Mouse (Mus musculus) lung, embryonic 15.5 days (tissue): ENCODE results near the gene Olfr1308. TPM values are rescaled to one million over a fixed set of nuclear protein-coding genes. Genes with fewer than 3 reads are reported as not detected.

Source experiments
- ATAC-seq: fragments of 200-750 bp; cut with Nextera tagmentation; 2 replicates; pipeline ENCODE4 v1.8.0; 2017; ENCODE audit warnings: moderate number of reproducible peaks, borderline replicate concordance; ENCODE audit not compliant: low FRiP score, low TSS enrichment; ENCODE audit errors: extremely low read depth
- H3K27ac ChIP-seq: fragments of 300-500 bp; sonication (generic); 2 replicates; pipeline ENCODE4 v1.5.1; 2015; ENCODE audit warnings: moderate library complexity, mild to moderate bottlenecking, inconsistent platforms
- H3K27me3 ChIP-seq: fragments of 300-500 bp; sonication (generic); 2 replicates; pipeline ENCODE4 v1.6.1; 2015; ENCODE audit warnings: inconsistent platforms
- H3K36me3 ChIP-seq: fragments of 300-500 bp; sonication (generic); 2 replicates; pipeline ENCODE4 v1.6.1; 2015; ENCODE audit warnings: inconsistent platforms
- H3K4me1 ChIP-seq: fragments of 300-500 bp; sonication (generic); 2 replicates; pipeline ENCODE4 v1.6.1; 2015; ENCODE audit warnings: inconsistent platforms
- H3K4me2 ChIP-seq: fragments of 300-500 bp; sonication (generic); 2 replicates; pipeline ENCODE4 v1.6.1; 2015; ENCODE audit warnings: inconsistent platforms, mild to moderate bottlenecking, moderate library complexity
- H3K4me3 ChIP-seq: fragments of 300-500 bp; sonication (generic); 2 replicates; pipeline ENCODE4 v1.5.1; 2015; ENCODE audit warnings: mild to moderate bottlenecking, inconsistent platforms
- H3K9ac ChIP-seq: fragments of 300-500 bp; sonication (generic); 2 replicates; pipeline ENCODE4 v1.6.1; 2015; ENCODE audit warnings: inconsistent platforms
- H3K9me3 ChIP-seq: fragments of 300-500 bp; sonication (generic); 2 replicates; pipeline ENCODE4 v1.6.1; 2016; ENCODE audit warnings: inconsistent platforms
- WGBS: fragments of 180-500 bp; shearing (Covaris S2); methylation state at CpG from one replicate; pipeline ENCODE4 v1.1.7; 2015; 5-methylcytosine and 5-hydroxymethylcytosine counted together
- polyA plus RNA-seq: library from polyadenylated mRNA; unstranded; fragments of >200 nt; fragmentation: Nextera tagmentation; extraction: Ambion mirVana; gene quantifications from 2 replicates; pipeline ENCODE4 v1.2.1, GENCODE M21; 2015

The Olfr1308 gene
- not detected in 2 replicates for polyA plus RNA-seq

GRCm38 (mm10) chr2:111964844-111965243 lies at the start of gene Olfr1308:
TSS of gene Olfr1308 (minus strand) at chr2:111964944.
- no peak within 1 kb of the TSS for H3K27ac ChIP-seq
- no peaks in the 10 kb centered on the region for H3K27me3 ChIP-seq
- H3K9me3 ChIP-seq = no peaks in the 10 kb centered on the region
- H3K4me3 ChIP-seq = no peak within 1 kb of the TSS
- H3K4me1 ChIP-seq = no peaks in the 10 kb centered on the region
- no peak within 1 kb of the TSS for H3K4me2 ChIP-seq
- WGBS = 30% methylated on average over 1 of the region's 1 CpGs
- no peak within 1 kb of the TSS for H3K9ac ChIP-seq
- ATAC-seq = no peak
- H3K36me3 ChIP-seq = no peaks in the 10 kb centered on the region

GRCm38 (mm10) chr2:112012608-112013007 lies 47.9 kb upstream of the Olfr1308 start, which contains the start of gene Olfr1310:
TSS of gene Olfr1310 (minus strand) at chr2:112012708.
- Histone ChIP-seq H3K27me3 (no peaks in the 10 kb centered on the region), H3K4me2 (no peak within 1 kb of the TSS), H3K9ac (no peak within 1 kb of the TSS), H3K4me3 (no peak within 1 kb of the TSS), H3K27ac (no peak within 1 kb of the TSS), H3K4me1 (no peaks in the 10 kb centered on the region), H3K9me3 (no peaks in the 10 kb centered on the region), H3K36me3 (no peaks in the 10 kb centered on the region)
- ATAC-seq = no peak

GRCm38 (mm10) chr2:111990181-111990580 lies 25.4 kb upstream of the Olfr1308 start, which contains the start of gene Olfr1309:
TSS of gene Olfr1309 (minus strand) at chr2:111990281.
- WGBS = 49% methylated on average over 1 of the region's 1 CpGs
- Histone ChIP-seq H3K4me2 (no peak within 1 kb of the TSS), H3K27me3 (no peaks in the 10 kb centered on the region), H3K9ac (no peak within 1 kb of the TSS), H3K4me3 (no peak within 1 kb of the TSS), H3K4me1 (no peaks in the 10 kb centered on the region), H3K36me3 (no peaks in the 10 kb centered on the region), H3K9me3 (no peaks in the 10 kb centered on the region), H3K27ac (no peak within 1 kb of the TSS)
- ATAC-seq = no peak

- H3K9ac ChIP-seq = no peak within 1 kb of the TSS
- H3K27ac ChIP-seq = no peak within 1 kb of the TSS
- H3K36me3 ChIP-seq = no peaks in the 10 kb centered on the region
- ATAC-seq = no peak
- H3K4me2 ChIP-seq = no peak within 1 kb of the TSS
- H3K9me3 ChIP-seq = no peaks in the 10 kb centered on the region
- no peaks in the 10 kb centered on the region for H3K27me3 ChIP-seq
- 69% methylated on average over 1 of the region's 1 CpGs for WGBS
- no peaks in the 10 kb centered on the region for H3K4me1 ChIP-seq
- H3K4me3 ChIP-seq = no peak within 1 kb of the TSS
These were observed 15.4 kb downstream of the Olfr1308 start, which contains the start of gene Olfr1307 for GRCm38 (mm10) chr2:111949340-111949739. TSS of gene Olfr1307 (minus strand) at chr2:111949440.

- WGBS = 80% methylated on average over 1 of the region's 1 CpGs
- ATAC-seq = no peak
These were observed 48.6 kb downstream of the Olfr1308 start, which contains the start of gene Olfr1306 for GRCm38 (mm10) chr2:111916171-111916570. TSS of gene Olfr1306 (minus strand) at chr2:111916271.

More at GRCm38 (mm10) chr2:111916171-111916570, 48.6 kb downstream of the Olfr1308 start, which contains the start of gene Olfr1306:
- no peak within 1 kb of the TSS for H3K4me2 ChIP-seq
- no peak within 1 kb of the TSS for H3K9ac ChIP-seq
- H3K27me3 ChIP-seq = no peaks in the 10 kb centered on the region
- no peaks in the 10 kb centered on the region for H3K9me3 ChIP-seq
- H3K4me3 ChIP-seq = no peak within 1 kb of the TSS
- no peaks in the 10 kb centered on the region for H3K4me1 ChIP-seq
- no peak within 1 kb of the TSS for H3K27ac ChIP-seq
- H3K36me3 ChIP-seq = no peaks in the 10 kb centered on the region

Other genes with a start within 250 kb of the Olfr1308 start
- gene Olfr1301, start 213.9 kb downstream of the Olfr1308 start, polyA plus RNA-seq = not detected in 2 replicates
- not detected in 2 replicates for gene Olfr1302, start 187.5 kb downstream of the Olfr1308 start, polyA plus RNA-seq
- not detected in 2 replicates for gene Olfr1303, start 144.6 kb downstream of the Olfr1308 start, polyA plus RNA-seq
- not detected in 2 replicates for gene Olfr1305, start 87.8 kb downstream of the Olfr1308 start, polyA plus RNA-seq
- not detected in 2 replicates for gene Olfr1306, start 48.7 kb downstream of the Olfr1308 start, polyA plus RNA-seq
- gene Olfr1307, start 15.5 kb downstream of the Olfr1308 start, polyA plus RNA-seq = 0.01 TPM in 1 of 2 replicates, not detected in the other
- not detected in 2 replicates for gene Olfr1309, start 25.3 kb upstream of the Olfr1308 start, polyA plus RNA-seq
- not detected in 2 replicates for gene Olfr1310, start 47.8 kb upstream of the Olfr1308 start, polyA plus RNA-seq
- not detected in 2 replicates for gene Olfr1311, start 59.5 kb upstream of the Olfr1308 start, polyA plus RNA-seq
- gene Olfr1312, start 85.3 kb upstream of the Olfr1308 start, polyA plus RNA-seq = not detected in 2 replicates
- not detected in 2 replicates for gene Olfr1313, start 112.9 kb upstream of the Olfr1308 start, polyA plus RNA-seq
- not detected in 2 replicates for gene Olfr1314, start 131.8 kb upstream of the Olfr1308 start, polyA plus RNA-seq
- not detected in 2 replicates for gene Olfr1315-ps1, start 150.5 kb upstream of the Olfr1308 start, polyA plus RNA-seq
- gene Olfr1316, start 170.0 kb upstream of the Olfr1308 start, polyA plus RNA-seq = not detected in 2 replicates
- gene Olfr1317, start 175.4 kb upstream of the Olfr1308 start, polyA plus RNA-seq = not detected in 2 replicates
- not detected in 2 replicates for gene Olfr1318, start 189.3 kb upstream of the Olfr1308 start, polyA plus RNA-seq